Mouse (Mus musculus) gastrocnemius, postnatal 10 days (tissue): ENCODE results near the gene Rassf1. TPM values are rescaled to one million over a fixed set of nuclear protein-coding genes. Genes with fewer than 3 reads are reported as not detected.

ENCODE experiments used
- DNase-seq: peaks from one replicate; pipeline ENCODE4 v3.0.0; 2021; ENCODE audit warnings: mixed read lengths
- long read RNA-seq, 2 experiments: library from polyadenylated mRNA; stranded (forward); transcript quantifications; one replicate each; pipeline ENCODE4 v2.0.0; 2021
- total RNA-seq, 2 experiments: library from RNA; stranded (reverse); gene quantifications; 2 replicates each; pipeline ENCODE4 v1.2.3; 2021

Gene Rassf1
- 10 to 100 TPM; 15.1 to 23.4 TPM for total RNA-seq
- long read RNA-seq, experiment 1, transcript Rassf1-201 (5 exons, 1,727 nt): major isoform, 23 of 33 reads
- long read RNA-seq, experiment 1, transcript Rassf1-202 (6 exons, 1,787 nt): minor isoform, 5 of 33 reads
- long read RNA-seq, experiment 1, partial matches to known transcripts: 1 of 33 reads
- long read RNA-seq, experiment 1, other reads (novel, unspliced or antisense): 3 of 33 reads
- long read RNA-seq, experiment 2, transcript Rassf1-201 (5 exons, 1,727 nt): major isoform, 10 of 14 reads
- long read RNA-seq, experiment 2, partial matches to known transcripts: 0 of 14 reads
- long read RNA-seq, experiment 2, other reads (novel, unspliced or antisense): 2 of 14 reads

- DNase-seq: peak; percentile 69
These were observed at the start of gene Rassf1 for GRCm38 (mm10) chr9:107551117-107551889. TSS of gene Rassf1 (plus strand) at chr9:107551555.

GRCm38 (mm10) chr9:107502131-107502846 lies 49.1 kb upstream of the Rassf1 start:
- DNase-seq: no peak

GRCm38 (mm10) chr9:107504662-107505537 lies 46.5 kb upstream of the Rassf1 start:
- peak; percentile 26 for DNase-seq

- no peak for DNase-seq
These were observed 43.1 kb upstream of the Rassf1 start for GRCm38 (mm10) chr9:107508266-107508665.

- no peak for DNase-seq
These were observed 40.8 kb upstream of the Rassf1 start for GRCm38 (mm10) chr9:107510384-107511100.

GRCm38 (mm10) chr9:107511436-107511835 lies 39.9 kb upstream of the Rassf1 start:
- no peak for DNase-seq

GRCm38 (mm10) chr9:107512326-107512725 lies 39.0 kb upstream of the Rassf1 start:
- DNase-seq: no peak

GRCm38 (mm10) chr9:107514303-107514955 lies 36.9 kb upstream of the Rassf1 start:
- peak; percentile 91 for DNase-seq

GRCm38 (mm10) chr9:107520331-107520730 lies 31.0 kb upstream of the Rassf1 start:
- DNase-seq: no peak

- no peak for DNase-seq
These were observed 30.2 kb upstream of the Rassf1 start for GRCm38 (mm10) chr9:107521190-107521589.

GRCm38 (mm10) chr9:107521711-107522399 lies 29.5 kb upstream of the Rassf1 start:
- no peak for DNase-seq

GRCm38 (mm10) chr9:107522400-107522711 lies 29.0 kb upstream of the Rassf1 start:
- DNase-seq: no peak

GRCm38 (mm10) chr9:107526198-107527026 lies 24.9 kb upstream of the Rassf1 start:
- DNase-seq: peak; percentile 70

GRCm38 (mm10) chr9:107533791-107534407 lies 17.5 kb upstream of the Rassf1 start, which contains the start of gene Tmem115:
TSS of gene Tmem115 (plus strand) at chr9:107533945.
- DNase-seq: peak; percentile 83

- peak; percentile 49 for DNase-seq
These were observed 16.8 kb upstream of the Rassf1 start for GRCm38 (mm10) chr9:107534408-107535202.

- no peak for DNase-seq
These were observed 13.1 kb upstream of the Rassf1 start for GRCm38 (mm10) chr9:107538231-107538630.

GRCm38 (mm10) chr9:107538711-107539110 lies 12.6 kb upstream of the Rassf1 start:
- DNase-seq: no peak

GRCm38 (mm10) chr9:107539940-107540339 lies 11.4 kb upstream of the Rassf1 start:
- DNase-seq: no peak
